Mouse (Mus musculus): ENCODE measurements around the gene Pcbp4. TPM values are rescaled to one million over a fixed set of nuclear protein-coding genes. Genes with fewer than 3 reads are reported as not detected.

Pcbp4 gene
- polyA plus RNA-seq, 1 experiment from 2014 or later, result 166 TPM

- 33% methylated on average over 5 of the region's 5 CpGs for WGBS
- H3K4me2 ChIP-seq (ENCODE audit: low read depth, low read length), result no peak overlapping the region
These were observed 4.8 kb downstream of the Pcbp4 start for GRCm38 (mm10) chr9:106457920-106458319.

DNA sequence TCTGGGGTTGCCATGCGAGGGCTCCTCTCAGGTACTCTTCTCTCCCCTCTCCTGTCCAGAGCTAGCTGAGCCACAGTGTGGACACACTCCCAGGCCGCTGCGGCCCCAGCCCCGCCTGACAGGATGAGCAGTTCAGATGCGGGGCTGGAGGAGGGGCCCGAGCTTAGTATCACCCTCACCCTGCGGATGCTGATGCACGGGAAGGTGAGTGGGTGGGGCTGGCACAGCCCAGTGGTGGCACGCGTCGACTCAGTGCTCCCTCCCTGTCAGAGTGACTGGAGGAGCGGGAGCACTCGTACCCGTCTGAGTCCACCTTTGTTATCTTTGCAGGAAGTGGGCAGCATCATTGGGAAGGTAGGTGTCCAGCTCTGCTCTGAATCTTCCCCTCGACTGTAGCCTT, 6.9 kb downstream of the Pcbp4 start:
- no peak overlapping the region for H3K9ac ChIP-seq (replicated peaks; ENCODE audit: low read depth, low read length)
- WGBS, result 82% methylated on average over 15 of the region's 15 CpGs
- H3K4me1 ChIP-seq (ENCODE audit: control insufficient read depth, insufficient read depth, low read length), result peaks cover 46% of the 10 kb centered on the region
- H3K27ac ChIP-seq (ENCODE audit: low read depth, low read length), result no peak overlapping the region
- no peaks in the 10 kb centered on the region for H3K27me3 ChIP-seq (ENCODE audit: control insufficient read depth, insufficient read depth, low read length)
- H3K36me3 ChIP-seq (ENCODE audit: control insufficient read depth, insufficient read depth, low read length), result peaks cover 41% of the 10 kb centered on the region
- ATAC-seq (ENCODE audit: low read depth), result no peak
- no peaks in the 10 kb centered on the region for H3K9me3 ChIP-seq (ENCODE audit: control insufficient read depth, low read length)
- H3K4me2 ChIP-seq (ENCODE audit: low read depth, low read length), result no peak overlapping the region
- H3K4me3 ChIP-seq (ENCODE audit: low read depth, low read length), result no peak overlapping the region

More at GRCm38 (mm10) chr9:106457920-106458319, 4.8 kb downstream of the Pcbp4 start:
- H3K4me1 ChIP-seq (ENCODE audit: control insufficient read depth, insufficient read depth, low read length), result peaks cover 38% of the 10 kb centered on the region
- H3K27me3 ChIP-seq (ENCODE audit: control insufficient read depth, insufficient read depth, low read length), result no peaks in the 10 kb centered on the region
- peaks cover 26% of the 10 kb centered on the region for H3K36me3 ChIP-seq (ENCODE audit: control insufficient read depth, insufficient read depth, low read length)
- no peak overlapping the region for H3K9ac ChIP-seq (replicated peaks; ENCODE audit: low read depth, low read length)
- ATAC-seq (ENCODE audit: low read depth), result no peak
- no peak overlapping the region for H3K4me3 ChIP-seq (ENCODE audit: low read depth, low read length)
- H3K9me3 ChIP-seq (ENCODE audit: control insufficient read depth, low read length), result no peaks in the 10 kb centered on the region
- no peak overlapping the region for H3K27ac ChIP-seq (ENCODE audit: low read depth, low read length)

DNA sequence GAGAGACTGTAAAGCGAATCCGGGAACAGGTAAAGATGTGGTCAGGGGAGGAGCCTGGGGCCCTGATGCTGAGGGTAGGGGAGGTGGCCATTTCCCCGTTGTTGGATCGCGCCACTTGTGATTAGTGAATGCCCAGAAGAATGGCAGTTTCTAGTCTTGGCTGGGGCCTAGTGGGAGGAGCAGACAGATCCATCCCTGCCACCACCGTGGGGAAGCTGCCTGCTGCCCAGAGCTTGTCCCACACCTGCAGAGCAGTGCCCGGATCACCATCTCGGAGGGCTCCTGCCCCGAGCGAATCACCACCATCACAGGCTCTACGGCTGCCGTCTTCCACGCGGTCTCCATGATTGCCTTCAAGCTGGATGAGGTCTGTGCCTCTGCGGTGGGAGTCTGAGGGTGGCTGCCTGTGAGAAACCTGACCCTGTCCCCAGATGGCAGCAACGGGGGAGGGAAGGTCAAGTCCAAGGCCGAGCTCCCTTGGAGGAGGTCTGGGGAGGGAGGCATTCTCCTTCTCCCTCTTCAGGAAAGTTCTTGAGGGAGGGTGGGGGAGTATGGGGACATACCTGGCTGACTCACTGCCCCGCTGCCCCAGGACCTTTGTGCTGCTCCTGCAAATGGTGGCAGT, 7.4 kb downstream of the Pcbp4 start:
- Histone ChIP-seq H3K4me1 (ENCODE audit: control insufficient read depth, insufficient read depth, low read length) (peaks cover 43% of the 10 kb centered on the region), H3K27ac (ENCODE audit: low read depth, low read length) (no peak overlapping the region), H3K36me3 (ENCODE audit: control insufficient read depth, insufficient read depth, low read length) (peaks cover 41% of the 10 kb centered on the region)

DNA sequence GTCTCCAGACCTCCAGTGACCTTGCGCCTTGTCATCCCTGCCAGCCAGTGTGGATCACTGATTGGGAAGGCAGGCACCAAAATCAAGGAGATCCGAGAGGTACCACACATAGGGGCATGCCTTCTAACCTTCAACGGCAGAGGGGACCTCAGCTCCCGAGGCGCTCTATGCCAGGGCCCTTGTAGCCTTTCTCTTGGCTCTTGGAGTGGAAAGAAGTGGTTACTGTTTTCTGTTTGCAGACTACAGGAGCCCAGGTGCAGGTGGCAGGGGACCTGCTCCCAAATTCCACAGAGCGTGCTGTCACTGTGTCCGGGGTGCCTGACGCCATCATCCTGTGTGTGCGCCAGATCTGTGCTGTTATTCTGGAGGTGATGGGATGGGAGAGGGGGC, 7.9 kb downstream of the Pcbp4 start:
- H3K27me3 ChIP-seq (ENCODE audit: control insufficient read depth, insufficient read depth, low read length), result no peaks in the 10 kb centered on the region
- H3K9me3 ChIP-seq (ENCODE audit: control insufficient read depth, low read length), result no peaks in the 10 kb centered on the region
- H3K4me3 ChIP-seq (ENCODE audit: low read depth, low read length), result no peak overlapping the region
- H3K36me3 ChIP-seq (ENCODE audit: control insufficient read depth, insufficient read depth, low read length), result peaks cover 41% of the 10 kb centered on the region
- H3K4me2 ChIP-seq (ENCODE audit: low read depth, low read length), result no peak overlapping the region
- peaks cover 43% of the 10 kb centered on the region for H3K4me1 ChIP-seq (ENCODE audit: control insufficient read depth, insufficient read depth, low read length)
- no peak overlapping the region for H3K27ac ChIP-seq (ENCODE audit: low read depth, low read length)
- 93% methylated on average over 9 of the region's 9 CpGs for WGBS
- no peak for ATAC-seq (ENCODE audit: low read depth)
- H3K9ac ChIP-seq (replicated peaks; ENCODE audit: low read depth, low read length), result no peak overlapping the region

More for the DNA sequence above, 7.4 kb downstream of the Pcbp4 start:
- 75% methylated on average over 18 of the region's 18 CpGs for WGBS
- Histone ChIP-seq H3K4me2 (ENCODE audit: low read depth, low read length) (no peak overlapping the region), H3K9me3 (ENCODE audit: control insufficient read depth, low read length) (no peaks in the 10 kb centered on the region), H3K27me3 (ENCODE audit: control insufficient read depth, insufficient read depth, low read length) (no peaks in the 10 kb centered on the region), H3K4me3 (ENCODE audit: low read depth, low read length) (no peak overlapping the region), H3K9ac (replicated peaks; ENCODE audit: low read depth, low read length) (no peak overlapping the region)
- ATAC-seq (ENCODE audit: low read depth), result no peak

- Histone ChIP-seq H3K4me2 (ENCODE audit: low read depth, low read length) (no peak overlapping the region), H3K4me1 (ENCODE audit: control insufficient read depth, insufficient read depth, low read length) (peaks cover 36% of the 10 kb centered on the region), H3K9ac (replicated peaks; ENCODE audit: low read depth, low read length) (no peak overlapping the region), H3K9me3 (ENCODE audit: control insufficient read depth, low read length) (no peaks in the 10 kb centered on the region), H3K4me3 (ENCODE audit: low read depth, low read length) (no peak overlapping the region), H3K27ac (ENCODE audit: low read depth, low read length) (no peak overlapping the region), H3K36me3 (ENCODE audit: control insufficient read depth, insufficient read depth, low read length) (peaks cover 41% of the 10 kb centered on the region), H3K27me3 (ENCODE audit: control insufficient read depth, insufficient read depth, low read length) (no peaks in the 10 kb centered on the region)
- WGBS, result 87% methylated on average over 16 of the region's 16 CpGs
- ATAC-seq (ENCODE audit: low read depth), result no peak
These were observed 8.7 kb downstream of the Pcbp4 start for GRCm38 (mm10) chr9:106461641-106462429.

GRCm38 (mm10) chr9:106462430-106462800, 9.3 kb downstream of the Pcbp4 start:
- Histone ChIP-seq H3K4me1 (ENCODE audit: control insufficient read depth, insufficient read depth, low read length) (peaks cover 30% of the 10 kb centered on the region), H3K36me3 (ENCODE audit: control insufficient read depth, insufficient read depth, low read length) (peaks cover 41% of the 10 kb centered on the region), H3K9ac (replicated peaks; ENCODE audit: low read depth, low read length) (no peak overlapping the region), H3K27ac (ENCODE audit: low read depth, low read length) (no peak overlapping the region), H3K4me3 (ENCODE audit: low read depth, low read length) (no peak overlapping the region), H3K27me3 (ENCODE audit: control insufficient read depth, insufficient read depth, low read length) (no peaks in the 10 kb centered on the region), H3K4me2 (ENCODE audit: low read depth, low read length) (no peak overlapping the region), H3K9me3 (ENCODE audit: control insufficient read depth, low read length) (no peaks in the 10 kb centered on the region)
- ATAC-seq (ENCODE audit: low read depth), result no peak
- 93% methylated on average over 12 of the region's 12 CpGs for WGBS

DNA sequence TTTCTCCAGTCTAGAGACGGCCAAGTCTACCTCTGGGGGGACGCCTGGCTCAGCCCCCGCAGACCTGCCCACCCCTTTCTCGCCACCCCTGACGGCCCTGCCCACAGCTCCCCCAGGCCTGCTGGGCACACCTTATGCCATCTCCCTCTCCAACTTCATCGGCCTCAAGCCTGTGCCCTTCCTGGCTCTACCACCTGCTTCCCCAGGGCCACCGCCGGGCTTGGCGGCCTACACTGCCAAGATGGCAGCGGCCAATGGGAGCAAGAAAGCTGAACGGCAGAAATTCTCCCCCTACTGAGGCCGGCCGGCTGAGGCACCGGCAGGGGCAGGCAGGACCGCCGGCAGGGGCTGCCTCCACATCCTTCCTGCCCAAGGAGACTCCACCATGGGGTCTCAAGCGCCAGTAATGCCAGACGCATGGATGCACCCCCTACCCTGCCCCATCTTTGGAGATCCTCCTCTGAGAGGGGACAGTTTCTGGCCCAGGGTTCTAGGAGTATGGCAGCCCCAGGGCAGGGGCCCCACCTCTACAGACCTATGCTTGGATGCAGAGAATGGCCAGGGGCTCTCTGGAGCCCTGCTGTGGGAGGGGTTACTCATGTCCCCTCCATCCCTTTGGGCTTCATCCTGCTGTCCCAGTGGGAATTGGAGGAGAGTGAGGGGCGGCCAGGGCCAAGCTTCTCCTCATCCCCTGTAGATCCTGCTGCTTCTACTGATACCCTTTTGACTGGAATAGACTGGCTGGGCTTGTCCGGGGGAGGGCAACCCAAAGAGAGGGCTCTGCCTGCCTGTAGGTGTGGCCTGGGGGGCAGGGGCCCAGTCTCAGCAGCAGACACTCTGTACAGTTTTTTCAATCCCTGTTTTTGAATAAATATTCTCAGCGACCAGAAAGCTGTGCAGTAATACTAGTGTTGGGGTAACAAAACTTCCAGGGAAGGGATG, 10.3 kb downstream of the Pcbp4 start:
- Histone ChIP-seq H3K4me1 (ENCODE audit: control insufficient read depth, insufficient read depth, low read length) (peaks cover 24% of the 10 kb centered on the region), H3K4me2 (ENCODE audit: low read depth, low read length) (no peak overlapping the region), H3K4me3 (ENCODE audit: low read depth, low read length) (no peak overlapping the region), H3K27ac (ENCODE audit: low read depth, low read length) (no peak overlapping the region), H3K9ac (replicated peaks; ENCODE audit: low read depth, low read length) (no peak overlapping the region), H3K27me3 (ENCODE audit: control insufficient read depth, insufficient read depth, low read length) (no peaks in the 10 kb centered on the region), H3K36me3 (ENCODE audit: control insufficient read depth, insufficient read depth, low read length) (peaks cover 40% of the 10 kb centered on the region), H3K9me3 (ENCODE audit: control insufficient read depth, low read length) (no peaks in the 10 kb centered on the region)
- WGBS, result 78% methylated on average over 21 of the region's 21 CpGs
- no peak for ATAC-seq (ENCODE audit: low read depth)

- Histone ChIP-seq H3K9me3 (ENCODE audit: control insufficient read depth, low read length) (no peaks in the 10 kb centered on the region), H3K27me3 (ENCODE audit: control insufficient read depth, insufficient read depth, low read length) (no peaks in the 10 kb centered on the region), H3K4me1 (ENCODE audit: control insufficient read depth, insufficient read depth, low read length) (peaks cover 18% of the 10 kb centered on the region), H3K36me3 (ENCODE audit: control insufficient read depth, insufficient read depth, low read length) (peaks cover 37% of the 10 kb centered on the region), H3K27ac (ENCODE audit: low read depth, low read length) (peak overlapping the region; percentile 89), H3K9ac (replicated peaks; ENCODE audit: low read depth, low read length) (peak overlapping the region; percentile 77), H3K4me2 (ENCODE audit: low read depth, low read length) (peak overlapping the region; percentile 97), H3K4me3 (ENCODE audit: low read depth, low read length) (peak overlapping the region; percentile 50)
- peak; percentile 76 for ATAC-seq (ENCODE audit: low read depth)
- under 1% methylated on average over 89 of the region's 99 CpGs for WGBS
These were observed 11.9 kb downstream of the Pcbp4 start for GRCm38 (mm10) chr9:106464751-106465541.
